Mouse (Mus musculus) lung, postnatal 0 days (tissue): ENCODE measurements around the gene Atp2a2. TPM values are rescaled to one million over a fixed set of nuclear protein-coding genes. Genes with fewer than 3 reads are reported as not detected.

Experiments used
- ATAC-seq: fragments of 200-750 bp; cut with Nextera tagmentation; 2 replicates; pipeline ENCODE4 v1.8.0; 2017; ENCODE audit warnings: moderate library complexity
- DNase-seq: peaks from one replicate; pipeline ENCODE4 v3.0.0-alpha.2; 2016; ENCODE audit warnings: low spot score
- H3K27ac ChIP-seq: fragments of 300-500 bp; sonication (generic); 2 replicates; pipeline ENCODE4 v1.5.1; 2014; ENCODE audit warnings: antibody characterized with exemption, mild to moderate bottlenecking, low read length, mixed read lengths
- H3K27me3 ChIP-seq: fragments of 300-500 bp; sonication (generic); replicated peaks from 2 replicates; pipeline ENCODE4 v1.6.1; 2014; ENCODE audit warnings: low read length, mixed read lengths; ENCODE audit not compliant: insufficient read depth
- H3K36me3 ChIP-seq: fragments of 300-500 bp; sonication (generic); 2 replicates; pipeline ENCODE4 v1.6.1; 2014; ENCODE audit warnings: low read length, mixed read lengths; ENCODE audit not compliant: insufficient read depth
- H3K4me1 ChIP-seq: fragments of 300-500 bp; sonication (generic); 2 replicates; pipeline ENCODE4 v1.6.1; 2014; ENCODE audit warnings: antibody characterized with exemption, low read depth, low read length, mixed read lengths; ENCODE audit not compliant: insufficient read depth
- H3K4me2 ChIP-seq: fragments of 300-500 bp; sonication (generic); replicated peaks from 2 replicates; pipeline ENCODE4 v1.6.1; 2014; ENCODE audit warnings: low read depth, mild to moderate bottlenecking, low read length, moderate library complexity, mixed read lengths
- H3K4me3 ChIP-seq: fragments of 300-500 bp; sonication (generic); 2 replicates; pipeline ENCODE4 v1.5.1; 2014; ENCODE audit warnings: low read depth, low read length
- H3K9ac ChIP-seq: fragments of 300-500 bp; sonication (generic); replicated peaks from 2 replicates; pipeline ENCODE4 v1.6.1; 2014; ENCODE audit warnings: low read depth, mild to moderate bottlenecking
- H3K9me3 ChIP-seq: fragments of 300-500 bp; sonication (generic); 2 replicates; pipeline ENCODE4 v1.6.1; 2016; ENCODE audit warnings: low read length, mixed read lengths
- CTCF ChIP-seq: IDR thresholded peaks from 2 replicates; pipeline ENCODE4 v1.5.1; 2016; ENCODE audit warnings: antibody characterized with exemption, mild to moderate bottlenecking
- EP300 ChIP-seq: IDR thresholded peaks from 2 replicates; pipeline ENCODE4 v1.6.1; 2016; ENCODE audit warnings: antibody characterized with exemption, mild to moderate bottlenecking, control low read depth
- WGBS: fragments of 180-500 bp; shearing (Covaris S2); extraction: QIAGEN DNeasy Blood & Tissue Kit; methylation state at CpG from one replicate; pipeline ENCODE4 v1.1.7; 2014; 5-methylcytosine and 5-hydroxymethylcytosine counted together
- polyA plus RNA-seq: library from polyadenylated mRNA; unstranded; fragments of >200 nt; fragmentation: Nextera tagmentation; extraction: Ambion mirVana; gene quantifications from 2 replicates; pipeline ENCODE4 v1.2.1, GENCODE M21; 2015

Atp2a2 gene
- polyA plus RNA-seq, 1 experiment from 2014 or later: 27.4 TPM

DNA sequence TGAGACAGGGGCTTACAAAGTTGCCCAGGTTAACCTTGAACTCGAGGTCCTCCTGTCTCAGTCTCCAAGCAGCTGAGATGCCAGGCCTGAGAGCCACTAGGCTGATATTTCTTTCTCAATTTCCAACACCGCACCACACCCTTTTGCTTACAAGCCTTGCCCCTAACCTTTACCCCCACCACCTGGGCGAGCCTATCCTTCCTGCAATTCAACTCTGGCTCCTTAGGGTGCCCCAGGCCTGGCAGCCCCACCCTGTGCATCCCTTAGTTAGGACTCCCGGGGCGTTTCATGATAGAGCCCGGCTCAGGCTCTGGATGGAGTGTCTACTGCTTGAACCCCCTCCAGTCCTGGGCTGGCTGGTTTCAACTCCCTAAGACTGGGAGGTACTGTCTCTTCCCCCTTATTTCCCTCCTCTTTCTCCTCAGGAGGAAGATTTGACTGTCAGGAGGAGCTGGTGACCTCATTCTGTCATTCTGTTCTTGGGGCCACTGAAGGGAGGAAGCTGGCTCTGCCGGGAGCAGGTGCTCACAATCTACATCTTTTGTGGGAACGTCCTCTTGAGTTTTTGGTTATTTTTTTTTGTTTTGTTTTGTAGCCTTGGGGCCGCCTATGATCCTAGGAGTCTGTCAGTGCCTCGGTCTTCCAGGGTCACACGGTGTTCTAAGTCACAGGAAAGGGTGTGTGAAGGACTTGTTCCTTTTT is 14.2 kb upstream of the Atp2a2 start:
- H3K27ac ChIP-seq: no peak overlapping the region
- H3K4me2 ChIP-seq: no peak overlapping the region
- 71% methylated on average over 11 of the region's 11 CpGs for WGBS
- 0 out of 2 replicates have a peak, but pooled peaks cover 4% of the 10 kb centered on the region for H3K27me3 ChIP-seq
- H3K4me3 ChIP-seq: no peak overlapping the region
- H3K9me3 ChIP-seq: no peaks in the 10 kb centered on the region
- H3K4me1 ChIP-seq: peaks cover 7% of the 10 kb centered on the region
- no peaks in the 10 kb centered on the region for H3K36me3 ChIP-seq
- DNase-seq (no peak), ATAC-seq (no peak)
- TF ChIP-seq EP300 (no peak), CTCF (no peak)
- H3K9ac ChIP-seq: no peak overlapping the region

DNA sequence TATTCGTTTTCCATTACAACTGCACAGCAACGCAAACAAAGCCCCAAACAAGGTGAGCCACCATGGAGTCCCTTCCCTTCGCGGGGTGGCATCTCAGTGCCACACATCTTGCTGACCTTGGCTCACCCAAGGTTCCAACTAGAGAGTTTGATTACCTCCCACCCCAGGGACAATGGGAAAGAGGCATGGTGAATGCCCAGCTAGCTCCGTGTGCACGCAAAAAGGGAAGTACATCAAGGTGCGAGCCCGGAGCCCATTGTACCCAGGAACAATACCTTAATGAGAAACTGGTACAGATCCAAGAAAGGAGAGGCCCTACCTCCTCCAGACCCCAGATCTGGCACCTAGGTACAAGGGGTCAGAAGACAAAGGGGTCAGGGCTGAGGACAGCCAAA is 12.1 kb upstream of the Atp2a2 start:
- H3K27ac ChIP-seq: no peak overlapping the region

DNA sequence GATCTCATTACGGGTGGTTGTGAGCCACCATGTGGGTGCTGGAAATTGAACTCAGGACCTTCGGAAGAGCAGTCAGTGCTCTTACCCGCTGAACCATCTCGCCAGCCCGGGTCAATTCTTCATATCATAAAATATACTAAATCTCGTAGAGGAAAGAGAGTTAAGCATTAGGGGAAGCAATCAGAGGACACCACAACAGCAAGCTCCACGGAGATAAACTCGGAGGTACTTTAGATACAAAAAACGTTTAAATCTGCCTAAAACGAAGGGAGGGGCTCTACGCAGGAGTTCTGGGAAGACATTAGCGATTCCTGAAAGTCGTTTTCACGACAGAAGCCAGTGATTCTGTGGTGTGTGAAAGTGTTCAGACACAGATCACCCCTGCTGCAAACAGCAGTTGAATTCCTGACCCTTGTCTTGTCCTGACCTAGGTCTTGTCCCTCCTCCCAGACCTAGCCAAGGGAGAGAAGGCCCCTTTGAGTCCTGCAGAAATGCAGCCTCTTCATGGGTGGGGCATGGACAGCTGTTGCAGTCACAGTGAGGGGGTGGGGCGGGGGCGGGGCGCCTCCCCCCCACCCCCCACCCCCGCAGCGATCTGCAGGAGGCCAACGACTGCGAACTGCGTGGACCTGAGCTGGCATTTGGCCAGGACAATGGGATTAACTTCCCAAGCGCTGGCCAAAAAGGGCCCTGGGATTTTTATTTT is 11.5 kb upstream of the Atp2a2 start:
- Histone ChIP-seq H3K4me2 (no peak overlapping the region), H3K27ac (no peak overlapping the region), H3K9ac (no peak overlapping the region), H3K9me3 (no peaks in the 10 kb centered on the region), H3K4me1 (peaks cover 7% of the 10 kb centered on the region), H3K27me3 (0 out of 2 replicates have a peak, but pooled peaks cover 3% of the 10 kb centered on the region), H3K36me3 (no peaks in the 10 kb centered on the region), H3K4me3 (no peak overlapping the region)
- WGBS: 48% methylated on average over 21 of the region's 23 CpGs
- TF ChIP-seq EP300 (no peak), CTCF (no peak)
- ATAC-seq: no peak
- no peak for DNase-seq

More for the DNA sequence above, 12.1 kb upstream of the Atp2a2 start:
- ATAC-seq (no peak), DNase-seq (no peak)
- 0 out of 2 replicates have a peak, but pooled peaks cover 4% of the 10 kb centered on the region for H3K27me3 ChIP-seq
- H3K4me3 ChIP-seq: no peak overlapping the region
- TF ChIP-seq CTCF: no peak
- no peak for TF ChIP-seq EP300
- H3K9ac ChIP-seq: no peak overlapping the region
- WGBS: 32% methylated on average over 8 of the region's 8 CpGs
- peaks cover 7% of the 10 kb centered on the region for H3K4me1 ChIP-seq
- H3K9me3 ChIP-seq: no peaks in the 10 kb centered on the region
- H3K4me2 ChIP-seq: no peak overlapping the region
- no peaks in the 10 kb centered on the region for H3K36me3 ChIP-seq

- ATAC-seq: no peak
- Histone ChIP-seq H3K4me3 (no peak overlapping the region), H3K27me3 (no peaks in the 10 kb centered on the region), H3K4me2 (no peak overlapping the region), H3K27ac (no peak overlapping the region), H3K36me3 (no peaks in the 10 kb centered on the region), H3K9me3 (no peaks in the 10 kb centered on the region), H3K4me1 (peaks cover 4% of the 10 kb centered on the region), H3K9ac (no peak overlapping the region)
- TF ChIP-seq CTCF (no peak), EP300 (no peak)
- 63% methylated on average over 6 of the region's 6 CpGs for WGBS
- DNase-seq: no peak
These were observed 10.0 kb upstream of the Atp2a2 start for GRCm38 (mm10) chr5:122512011-122512410.

DNA sequence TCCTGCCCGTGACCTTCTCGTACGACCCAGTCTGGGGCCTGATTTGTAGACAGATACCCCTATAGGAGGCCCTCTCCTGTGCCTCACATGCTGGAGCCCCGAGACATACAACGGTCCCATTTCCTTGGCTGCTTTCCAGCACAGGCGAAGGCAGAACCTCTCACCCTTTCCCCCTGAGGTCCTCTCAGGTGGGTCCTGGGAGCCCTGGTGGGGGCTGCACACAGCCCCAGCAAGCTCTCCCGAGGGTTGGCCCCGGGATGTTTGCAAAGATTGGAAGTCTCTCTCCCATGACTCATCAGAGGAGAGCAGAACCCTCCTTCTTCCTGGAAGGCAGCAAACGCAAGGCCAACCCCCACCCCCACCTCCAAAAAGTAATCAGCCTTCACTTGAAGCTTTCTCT is 9.4 kb upstream of the Atp2a2 start:
- peak; percentile 74 for DNase-seq
- TF ChIP-seq CTCF (no peak), EP300 (0 out of 2 replicates have a peak, but pooled peaks have one; percentile 10)
- H3K9ac ChIP-seq: no peak overlapping the region

DNA sequence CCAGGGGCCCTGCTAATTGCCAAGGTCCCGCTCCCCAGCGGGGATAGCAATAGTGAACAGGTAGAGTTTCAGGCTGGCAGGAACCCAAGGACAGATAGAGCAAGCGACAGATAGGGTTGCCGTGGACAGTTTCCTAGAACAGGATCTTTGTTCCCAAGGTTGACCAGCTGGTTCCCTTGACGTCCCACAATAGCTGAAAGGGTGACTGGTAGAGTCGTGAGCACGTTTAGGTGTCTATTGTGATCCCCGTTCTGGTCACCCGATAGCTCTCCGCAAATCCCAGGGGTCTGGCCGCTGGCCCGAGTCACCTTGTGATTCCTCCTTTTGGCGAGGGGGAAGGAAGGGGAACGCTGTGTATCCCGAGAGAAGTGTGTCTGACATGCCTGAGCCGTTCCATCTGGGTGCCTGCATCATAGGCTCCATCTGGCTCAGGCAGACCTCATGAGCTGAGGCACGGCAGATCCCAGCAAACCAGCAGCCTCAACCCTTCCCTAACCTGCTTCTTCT is 8.7 kb upstream of the Atp2a2 start:
- Histone ChIP-seq H3K4me2 (no peak overlapping the region), H3K27me3 (no peaks in the 10 kb centered on the region), H3K36me3 (no peaks in the 10 kb centered on the region), H3K9me3 (no peaks in the 10 kb centered on the region), H3K27ac (no peak overlapping the region), H3K9ac (no peak overlapping the region), H3K4me1 (peaks cover 4% of the 10 kb centered on the region), H3K4me3 (no peak overlapping the region)
- WGBS: 46% methylated on average over 17 of the region's 17 CpGs
- ATAC-seq (peak; percentile 69), DNase-seq (peak; percentile 74)
- TF ChIP-seq EP300 (peak; percentile 55), CTCF (no peak)

More for the DNA sequence above, 9.4 kb upstream of the Atp2a2 start:
- H3K27me3 ChIP-seq: no peaks in the 10 kb centered on the region
- H3K9me3 ChIP-seq: no peaks in the 10 kb centered on the region
- H3K4me2 ChIP-seq: no peak overlapping the region
- H3K36me3 ChIP-seq: no peaks in the 10 kb centered on the region
- H3K27ac ChIP-seq: peak overlapping the region; percentile 8; the same call in 1 of the 2 replicates
- WGBS: 19% methylated on average over 9 of the region's 9 CpGs
- peak; percentile 58 for ATAC-seq
- H3K4me1 ChIP-seq: peaks cover 4% of the 10 kb centered on the region
- H3K4me3 ChIP-seq: no peak overlapping the region
